Mouse (Mus musculus) cortical plate, adult 2 months (tissue): ENCODE measurements around the gene Egfl8. TPM values are rescaled to one million over a fixed set of nuclear protein-coding genes. Genes with fewer than 3 reads are reported as not detected.
A peak's percentile ranks its signal among the peaks of the same experiment; 100 is the strongest.

Experiments
- H3K27ac ChIP-seq: fragments of 200-500 bp; 2 replicates; pipeline ENCODE4 v1.5.1; 2012; ENCODE audit warnings: low read length, control low read depth, inconsistent platforms; ENCODE audit not compliant: insufficient read depth
- H3K4me1 ChIP-seq: fragments of 200-500 bp; 2 replicates; pipeline ENCODE4 v1.6.1; 2011; ENCODE audit warnings: low read length; ENCODE audit not compliant: control insufficient read depth, insufficient read depth
- H3K4me3 ChIP-seq: fragments of 200-500 bp; 2 replicates; pipeline ENCODE4 v1.5.1; 2011; ENCODE audit warnings: mild to moderate bottlenecking, low read length, control low read depth; ENCODE audit not compliant: insufficient read depth
- CTCF ChIP-seq: fragments of 200-500 bp; IDR thresholded peaks from 2 replicates; pipeline ENCODE4 v1.5.1; 2011; ENCODE audit warnings: mild to moderate bottlenecking, control low read depth, low read length; ENCODE audit not compliant: insufficient read depth; ENCODE audit errors: extremely low read depth
- POLR2A ChIP-seq: fragments of 200-500 bp; IDR thresholded peaks from 2 replicates; pipeline ENCODE4 v1.6.1; 2011; ENCODE audit warnings: mild to moderate bottlenecking, low read length, control low read depth; ENCODE audit not compliant: insufficient read depth; ENCODE audit errors: extremely low read depth
- polyA plus RNA-seq: library from polyadenylated mRNA; depleted of rRNA; stranded (reverse); fragments of >200 nt; gene quantifications from 2 replicates; pipeline ENCODE4 v1.2.3, GENCODE M21; 2012

Gene Egfl8
- polyA plus RNA-seq, 1 experiment, result 5.3 TPM

GRCm38 (mm10) chr17:34648141-34648890, 32.5 kb upstream of the Egfl8 start:
- Histone ChIP-seq H3K4me1 (peaks cover 2% of the 10 kb centered on the region), H3K4me3 (peak overlapping the region; percentile 62; the same call in 1 of the 2 replicates), H3K27ac (no peak overlapping the region)
- TF ChIP-seq CTCF (no peak), POLR2A (no peak)

GRCm38 (mm10) chr17:34646906-34647787, 31.4 kb upstream of the Egfl8 start, which contains the start of gene Atf6b:
Atf6b (plus strand) TSS chr17:34647146.
- TF ChIP-seq POLR2A (0 out of 2 replicates have a peak, but pooled peaks have one; percentile 46), CTCF (no peak)

GRCm38 (mm10) chr17:34645831-34646511, 30.2 kb upstream of the Egfl8 start:
- peaks cover 3% of the 10 kb centered on the region for H3K4me1 ChIP-seq
- no peak overlapping the region for H3K27ac ChIP-seq
- no peak overlapping the region for H3K4me3 ChIP-seq

More at GRCm38 (mm10) chr17:34646906-34647787, 31.4 kb upstream of the Egfl8 start, which contains the start of gene Atf6b:
- no peak within 1 kb of the TSS for H3K27ac ChIP-seq
- H3K4me3 ChIP-seq, result peak within 1 kb of the TSS; percentile 62
- H3K4me1 ChIP-seq, result peaks cover 2% of the 10 kb centered on the region

GRCm38 (mm10) chr17:34645256-34645829, 29.6 kb upstream of the Egfl8 start:
- H3K4me1 ChIP-seq, result peaks cover 3% of the 10 kb centered on the region
- H3K27ac ChIP-seq, result no peak overlapping the region
- no peak for TF ChIP-seq POLR2A
- TF ChIP-seq CTCF, result no peak
- peak overlapping the region; percentile 60 for H3K4me3 ChIP-seq

More at GRCm38 (mm10) chr17:34645831-34646511, 30.2 kb upstream of the Egfl8 start:
- TF ChIP-seq CTCF (no peak), POLR2A (no peak)

- H3K4me1 ChIP-seq, result peaks cover 3% of the 10 kb centered on the region
- H3K27ac ChIP-seq, result no peak within 1 kb of the TSS
- TF ChIP-seq POLR2A (peak; percentile 85), CTCF (no peak)
- H3K4me3 ChIP-seq, result peak within 1 kb of the TSS; percentile 60
These were observed 28.8 kb upstream of the Egfl8 start, which contains the start of gene Fkbpl for GRCm38 (mm10) chr17:34644608-34645007. Fkbpl (plus strand) TSS chr17:34644764.

GRCm38 (mm10) chr17:34643944-34644343, 28.2 kb upstream of the Egfl8 start:
- Histone ChIP-seq H3K4me1 (peaks cover 3% of the 10 kb centered on the region), H3K27ac (no peak overlapping the region), H3K4me3 (no peak overlapping the region)
- TF ChIP-seq CTCF (no peak), POLR2A (no peak)

- H3K27ac ChIP-seq, result no peak overlapping the region
- TF ChIP-seq POLR2A, result no peak
- no peak for TF ChIP-seq CTCF
- no peak overlapping the region for H3K4me3 ChIP-seq
- H3K4me1 ChIP-seq, result peaks cover 3% of the 10 kb centered on the region
These were observed 27.6 kb upstream of the Egfl8 start for GRCm38 (mm10) chr17:34643379-34643778.

- Histone ChIP-seq H3K4me3 (no peak overlapping the region), H3K27ac (no peak overlapping the region), H3K4me1 (0 out of 2 replicates have a peak, but pooled peaks cover 1% of the 10 kb centered on the region)
- TF ChIP-seq POLR2A (no peak), CTCF (no peak)
These were observed 26.2 kb upstream of the Egfl8 start for GRCm38 (mm10) chr17:34641945-34642344.

- no peak for TF ChIP-seq POLR2A
- TF ChIP-seq CTCF, result peak; percentile 13; the same call in 1 of the 2 replicates
- H3K4me1 ChIP-seq, result 0 out of 2 replicates have a peak, but pooled peaks cover 1% of the 10 kb centered on the region
- peak overlapping the region; percentile 20 for H3K27ac ChIP-seq
- no peak overlapping the region for H3K4me3 ChIP-seq
These were observed 25.2 kb upstream of the Egfl8 start for GRCm38 (mm10) chr17:34640778-34641601.
